Mouse (Mus musculus) kidney, postnatal 25 days (tissue): ENCODE measurements around the gene Ndufv3.

Experiments used
- DNase-seq, 2 experiments: peaks; one replicate each; pipeline ENCODE4 v3.0.0; 2021; ENCODE audit warnings: mixed read lengths in 2 of 2

Ndufv3 gene

DNA sequence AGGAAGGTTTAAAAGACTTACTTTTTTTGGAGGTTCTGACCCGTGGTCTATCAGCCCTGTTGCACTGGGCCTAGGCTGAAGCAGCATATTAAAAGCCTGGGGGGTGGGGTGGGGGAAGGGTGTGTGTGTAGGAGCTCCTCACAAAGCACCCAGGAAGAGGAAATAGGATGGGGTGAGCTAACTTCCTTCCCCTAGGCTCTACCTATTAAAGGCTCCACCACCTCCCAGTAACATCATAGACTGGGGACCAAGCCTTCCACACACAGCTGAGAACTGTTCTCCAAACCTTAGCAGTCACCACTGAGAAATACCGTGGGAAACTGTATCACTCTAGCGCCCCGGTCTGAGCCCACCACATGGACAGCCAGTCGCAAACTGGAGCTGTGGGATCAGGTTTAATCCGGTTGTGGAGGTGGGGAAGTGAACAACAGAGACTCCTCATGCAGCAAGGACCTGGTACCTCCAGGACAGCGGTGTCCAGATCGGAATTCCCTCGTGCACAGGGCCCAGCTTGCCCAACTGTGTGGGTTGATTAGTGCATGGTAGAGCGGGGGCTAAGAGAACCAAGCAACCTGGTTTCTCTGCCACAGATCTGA is 38.1 kb downstream of the Ndufv3 start:
- DNase-seq: no peak

DNA sequence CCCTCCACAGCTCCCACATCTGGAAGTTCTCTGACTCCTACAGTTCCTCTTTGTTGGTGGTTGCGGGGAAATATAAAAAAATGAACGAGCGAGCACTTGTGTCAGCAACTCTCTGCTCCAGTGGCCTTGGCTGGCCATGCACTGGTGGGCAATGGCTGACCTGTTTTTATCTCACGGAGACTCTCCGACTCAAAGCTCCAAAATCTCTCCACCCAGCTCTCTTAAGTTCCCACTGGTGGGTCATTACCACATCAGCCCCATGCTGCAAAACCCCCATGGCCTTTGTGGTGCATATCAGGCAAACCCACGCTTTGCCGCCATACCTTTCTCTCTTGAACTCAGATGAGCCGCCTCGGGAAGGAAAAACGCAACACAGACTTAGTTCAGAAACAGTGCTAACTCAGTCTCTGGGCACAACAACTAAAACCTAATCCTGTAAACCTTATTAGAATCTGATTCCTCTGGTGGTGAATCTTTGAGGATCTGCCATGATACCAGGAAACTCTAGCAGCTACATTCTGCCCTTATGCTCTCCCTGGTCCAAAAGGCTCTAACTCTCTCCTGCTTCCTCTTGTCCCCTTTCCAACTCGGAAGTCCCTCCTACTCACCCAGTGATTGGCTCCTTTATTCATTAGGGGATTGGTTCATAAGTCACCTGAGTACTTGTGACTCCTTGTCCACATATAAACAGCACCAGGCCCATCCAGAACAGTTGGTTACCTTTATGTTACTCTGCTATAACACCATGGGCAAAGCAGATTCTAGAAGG is 39.3 kb downstream of the Ndufv3 start:
- no peak for DNase-seq

DNA sequence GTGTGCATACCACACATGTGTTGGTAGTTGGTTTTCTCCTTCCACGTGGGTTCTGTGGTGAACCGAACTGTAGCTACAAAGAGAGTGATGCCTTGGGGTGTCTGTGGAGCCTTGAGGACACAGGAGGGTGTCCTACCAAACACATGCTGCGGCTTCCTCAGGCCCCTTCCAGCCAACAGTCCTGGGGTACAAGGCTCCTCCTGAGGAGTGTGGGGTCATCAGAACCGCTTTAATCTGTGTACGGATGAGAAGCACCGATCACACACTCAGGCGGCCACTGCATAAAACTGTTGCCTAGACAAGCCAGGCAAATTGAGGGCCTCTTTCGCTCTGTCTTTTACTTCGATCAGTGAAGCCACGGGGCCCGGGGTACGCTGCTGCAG is 43.7 kb downstream of the Ndufv3 start:
- DNase-seq: peak in 1 of 2 experiments; percentile 44

DNA sequence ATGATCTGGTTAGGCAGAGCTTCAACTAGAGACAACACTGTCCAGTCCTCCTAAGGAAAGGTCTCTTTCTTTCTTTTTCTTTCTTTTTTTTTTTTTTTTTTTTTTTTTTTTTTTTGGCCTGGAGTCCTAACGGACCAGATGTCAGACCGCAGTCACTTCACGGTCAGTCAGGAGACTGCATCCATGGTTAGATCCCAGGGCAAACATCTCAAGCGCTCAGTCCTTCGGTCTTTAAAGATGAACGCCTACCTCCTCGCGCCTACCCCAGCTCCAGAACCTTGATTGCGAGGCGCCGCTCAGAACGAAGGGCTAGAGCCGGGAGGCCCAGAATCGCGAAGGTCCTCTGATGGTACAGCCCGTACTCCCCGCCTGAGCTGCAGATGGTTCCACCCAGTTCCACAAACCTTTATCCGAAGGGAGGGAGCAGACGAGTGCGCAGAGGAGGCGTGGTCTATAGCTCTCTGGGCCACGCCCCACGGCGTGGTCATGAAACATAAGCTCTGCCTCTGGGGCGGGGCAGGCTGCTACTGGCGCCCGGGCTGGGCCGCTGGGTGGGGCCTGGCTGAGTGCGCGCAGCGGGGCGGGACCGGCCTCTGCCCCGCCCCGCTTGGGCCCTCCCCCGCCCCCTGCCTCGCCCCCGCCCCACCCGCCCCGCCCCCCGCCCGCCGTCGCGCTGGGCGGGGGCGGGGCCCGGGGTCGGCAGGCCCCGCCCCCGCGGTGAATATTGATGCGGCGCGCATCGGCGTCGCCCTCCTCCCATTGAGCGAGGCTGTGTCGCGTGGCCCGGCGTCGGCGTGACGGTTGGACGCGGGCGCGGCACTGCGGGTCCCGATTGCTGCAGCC is 44.3 kb downstream of the Ndufv3 start, which contains the start of gene Pknox1:
Gene Pknox1 (plus strand): TSS at position 720 of the 843 bp plus-strand sequence.
- peak; percentile 99 to 100 for DNase-seq

DNA sequence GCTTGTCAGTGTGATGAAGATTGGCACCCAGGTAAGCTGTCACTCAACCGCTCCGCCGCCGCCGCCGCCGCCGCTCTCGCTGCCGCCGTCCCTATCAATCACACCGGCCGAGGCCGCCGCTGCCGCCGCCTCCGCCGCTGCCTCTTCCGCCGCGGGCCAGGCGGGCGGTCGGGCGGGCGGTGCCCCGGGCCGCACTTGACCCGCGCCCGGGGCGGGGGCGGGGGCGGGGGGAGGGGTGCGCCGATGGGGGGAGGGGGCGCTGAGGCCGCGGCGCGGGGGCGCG is 44.9 kb downstream of the Ndufv3 start:
- no peak for DNase-seq

DNA sequence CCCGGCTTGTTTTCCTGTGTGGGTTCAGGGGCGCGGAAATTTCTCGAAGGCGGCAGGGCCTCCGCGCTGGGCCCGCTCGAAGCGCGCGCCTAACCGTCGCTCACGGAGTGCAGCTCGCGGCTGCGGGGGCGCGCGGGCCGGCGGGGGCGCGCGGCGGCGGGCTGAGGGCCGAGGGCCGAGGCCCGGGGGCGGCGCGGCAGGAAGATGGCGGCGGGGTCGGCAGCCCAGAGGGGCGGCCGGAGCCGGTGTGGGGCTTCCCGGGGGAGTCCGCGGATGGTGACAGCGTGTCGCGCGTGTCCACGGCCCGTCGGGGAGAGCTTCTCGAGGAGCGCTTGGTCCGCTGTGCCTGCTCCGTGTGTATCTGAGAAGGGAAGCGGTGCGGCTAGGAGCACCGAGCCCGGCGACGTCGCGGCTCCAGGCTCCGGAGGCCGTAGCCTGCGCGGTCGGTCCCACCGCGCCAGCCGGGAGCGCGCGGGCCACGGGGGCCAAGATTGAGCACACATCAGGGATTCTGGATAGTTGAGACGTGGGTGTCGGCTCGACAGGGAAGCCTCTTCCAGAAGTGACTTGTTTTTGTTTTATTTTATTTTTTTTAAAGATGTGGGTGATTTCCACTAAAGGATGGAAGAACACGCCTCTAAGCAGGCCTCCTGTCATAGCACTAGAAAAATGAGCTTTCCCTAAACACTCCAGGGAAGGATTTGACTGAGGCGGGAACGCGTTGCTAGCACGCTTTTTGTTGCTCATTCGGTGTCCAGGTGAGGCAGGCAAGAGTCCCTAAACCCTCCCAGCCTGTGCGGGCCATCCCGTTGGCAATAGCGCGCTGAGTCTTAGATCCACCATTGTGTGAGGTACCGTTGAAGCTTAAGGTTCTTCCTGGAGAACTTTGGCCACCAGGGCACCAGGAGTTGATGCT is 45.5 kb downstream of the Ndufv3 start:
- DNase-seq: peak; percentile 55 to 84

DNA sequence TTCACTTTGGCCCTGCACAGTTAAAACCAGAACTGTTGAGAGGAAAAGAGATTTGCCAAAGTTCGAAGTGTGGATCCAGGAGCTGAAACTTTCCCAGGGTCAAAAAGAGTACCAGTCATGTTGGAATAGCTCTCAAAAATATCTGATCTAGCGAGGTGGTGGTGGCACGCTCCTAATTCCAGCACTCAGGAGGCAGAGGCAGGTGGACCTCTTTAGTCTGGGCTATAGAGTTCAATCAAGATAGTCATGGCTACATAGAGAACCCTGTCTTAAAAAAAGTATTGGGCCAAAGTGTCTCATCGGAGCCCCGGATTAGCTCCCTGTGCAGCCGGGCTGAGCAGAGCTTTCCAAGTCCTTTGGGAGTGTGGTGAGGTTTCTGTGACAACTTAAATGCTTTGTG is 46.4 kb downstream of the Ndufv3 start:
- DNase-seq: no peak

DNA sequence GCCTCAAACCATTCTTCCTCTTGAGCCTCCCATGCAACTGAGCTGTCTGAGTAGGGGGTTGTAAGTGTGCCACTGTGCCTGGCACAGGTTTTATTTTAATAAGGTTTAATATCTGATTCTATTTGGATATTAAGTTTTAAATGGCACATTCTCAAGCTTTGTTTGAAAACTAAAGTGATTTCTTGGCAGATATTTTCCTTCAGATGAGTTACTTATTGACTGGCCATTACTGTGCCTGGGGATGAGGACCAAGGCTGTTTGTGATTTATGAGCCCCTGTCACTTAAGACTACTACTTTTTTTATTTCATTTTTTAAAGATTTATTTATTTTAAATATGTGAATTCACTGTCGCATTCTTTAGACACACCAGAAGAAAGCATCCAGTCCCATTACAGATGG is 49.8 kb downstream of the Ndufv3 start:
- DNase-seq: no peak

DNA sequence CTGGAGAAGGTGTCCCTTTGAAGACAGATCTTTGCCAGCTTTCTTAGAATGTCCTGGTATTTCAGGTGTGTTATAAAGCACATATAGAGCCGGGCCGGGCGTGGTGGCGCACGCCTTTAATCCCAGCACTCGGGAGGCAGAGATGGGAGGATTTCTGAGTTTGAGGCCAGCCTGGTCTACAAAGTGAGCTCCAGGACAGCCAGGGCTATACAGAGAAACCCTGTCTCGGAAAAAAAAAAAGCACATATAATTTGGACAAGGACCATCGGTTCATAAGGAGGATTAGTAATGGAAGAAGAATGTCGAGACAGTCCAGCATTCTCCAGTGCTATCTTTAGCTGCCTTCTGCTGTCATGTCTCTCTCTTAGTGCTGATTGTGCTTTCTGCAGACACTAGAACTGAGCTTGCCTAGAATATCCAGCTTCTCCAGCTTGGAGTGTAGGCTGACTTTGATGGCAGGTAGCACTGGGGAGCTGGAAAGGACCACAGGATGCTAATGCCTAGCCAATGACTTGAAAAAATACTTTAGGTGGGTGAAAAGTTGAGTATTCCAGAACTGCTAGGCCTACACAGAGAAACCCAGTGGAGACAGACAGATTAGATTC is 50.5 kb downstream of the Ndufv3 start:
- peak; percentile 38 to 59 for DNase-seq

DNA sequence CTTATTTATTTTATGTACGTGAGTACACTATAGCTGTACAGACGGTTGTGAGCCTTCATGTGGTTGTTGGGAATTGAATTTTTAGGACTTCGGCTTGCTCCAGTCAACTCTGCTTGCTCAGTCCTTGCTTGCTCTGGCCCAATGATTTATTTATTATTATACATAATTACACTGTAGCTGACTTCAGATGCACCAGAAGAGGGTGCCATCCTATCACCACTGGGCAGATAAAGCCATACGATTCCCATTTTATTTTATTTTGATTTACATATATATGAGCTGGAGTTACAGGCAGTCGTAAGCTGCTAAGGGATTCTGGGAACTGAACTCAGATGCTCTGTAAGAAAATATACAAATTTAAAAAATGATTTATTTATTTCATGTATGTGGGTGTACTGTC is 51.8 kb downstream of the Ndufv3 start:
- no peak for DNase-seq

DNA sequence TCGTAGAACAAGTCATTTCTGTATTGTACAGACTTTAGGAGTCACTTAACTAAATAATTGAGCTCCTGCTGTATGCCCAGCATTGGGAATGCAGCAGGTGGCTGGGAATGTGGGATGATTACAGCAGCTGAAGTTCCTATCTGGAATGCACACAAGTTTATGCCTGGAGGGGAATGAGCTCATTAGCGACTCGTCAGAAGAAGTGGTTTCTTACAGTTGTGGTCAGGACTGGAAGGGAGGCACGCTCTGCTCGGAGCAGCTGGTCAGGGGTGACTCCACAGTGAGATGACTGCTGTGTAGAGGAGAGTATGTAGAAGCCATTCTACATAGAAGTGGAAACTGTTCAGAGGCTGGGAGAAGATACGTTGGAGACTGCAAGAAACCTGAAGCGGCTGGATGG is 54.7 kb downstream of the Ndufv3 start:
- DNase-seq: no peak

DNA sequence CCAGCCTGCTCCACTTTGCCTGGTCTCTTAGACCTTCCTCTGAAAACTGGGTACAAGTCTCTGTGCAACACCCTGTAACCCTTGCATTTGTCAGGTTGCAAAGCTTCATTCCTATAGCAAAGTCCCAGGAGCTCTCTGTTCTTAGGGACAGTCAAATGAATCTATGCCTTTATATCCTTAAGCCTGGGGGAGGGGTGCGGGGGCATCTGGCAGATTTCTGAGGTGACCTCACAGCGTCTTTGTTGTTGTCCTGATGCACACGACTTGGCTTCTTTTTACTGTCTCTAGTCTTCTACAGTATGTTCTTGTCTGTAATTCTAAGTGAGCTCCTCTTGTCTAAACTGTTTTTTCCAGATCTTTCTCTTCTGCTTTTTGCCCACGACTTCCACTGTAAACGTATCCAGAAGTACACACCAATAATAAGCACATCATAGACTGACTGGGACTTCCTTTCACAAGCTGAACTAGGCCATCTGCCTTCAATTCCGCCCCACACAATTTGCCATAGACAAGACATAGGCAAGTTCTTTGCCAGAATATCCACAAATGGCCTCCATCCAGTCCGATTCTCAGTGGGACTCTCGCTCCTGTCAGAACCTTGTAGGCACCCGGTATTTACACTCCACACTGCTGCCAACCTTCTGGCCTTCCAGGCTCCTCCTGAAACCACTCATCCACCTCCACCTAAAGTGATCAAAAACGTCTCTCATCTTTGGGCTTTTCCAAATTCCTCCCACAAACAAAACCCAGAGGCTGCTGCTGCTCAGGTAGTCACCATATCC is 56.7 kb downstream of the Ndufv3 start:
- DNase-seq: no peak

DNA sequence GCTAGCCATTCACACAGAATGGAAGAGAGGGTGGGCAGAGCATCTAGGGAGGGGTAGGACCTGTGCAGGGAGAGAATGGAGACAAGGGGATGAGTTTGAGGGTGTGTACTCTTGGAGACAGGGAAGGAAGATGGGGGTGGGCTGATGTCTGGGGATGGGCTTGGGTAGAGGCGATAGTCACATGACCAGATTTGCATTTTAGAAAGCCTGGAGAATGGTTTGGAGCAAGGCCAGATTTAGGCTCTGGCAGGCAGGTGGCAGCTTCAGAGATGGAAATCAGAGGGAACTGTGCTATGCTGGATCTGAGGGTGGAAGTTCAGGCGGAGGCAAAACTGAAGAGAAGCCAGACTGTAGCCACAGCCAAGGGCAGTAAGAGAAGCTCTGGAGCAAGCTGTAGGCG is 60.4 kb downstream of the Ndufv3 start:
- DNase-seq: no peak
